Mouse (Mus musculus): ENCODE results near the gene Elmo3. TPM values are rescaled to one million over a fixed set of nuclear protein-coding genes. Genes with fewer than 3 reads are reported as not detected.
"Not testable (repeated sequence)": the region's sequence is repeated elsewhere in the genome, so short reads cannot be mapped to it uniquely, and the experiment has no call there.

Gene Elmo3
- total RNA-seq, 2 experiments from 2014 or later: 3.7 to 7.8 TPM

DNA sequence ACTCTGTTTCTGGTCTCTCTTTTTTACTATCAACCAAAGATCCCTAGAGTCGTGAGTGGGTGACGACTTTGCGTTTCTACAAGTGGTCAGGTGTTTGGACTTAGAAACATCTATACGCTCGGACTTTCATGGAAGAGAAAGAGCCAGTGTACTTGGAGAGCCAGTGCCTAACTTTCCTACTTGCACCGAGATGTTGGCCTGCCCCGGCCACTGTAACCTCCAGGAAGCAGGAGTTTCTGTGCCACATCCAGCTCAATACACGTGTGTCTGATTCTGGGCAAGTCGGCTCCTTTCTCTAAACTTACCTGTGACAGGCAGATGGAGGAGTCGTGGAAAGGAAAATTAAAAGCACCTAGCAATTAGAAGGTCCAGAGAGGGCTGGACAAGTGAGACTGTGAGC is 29.6 kb upstream of the Elmo3 start, which contains the start of gene Nol3:
Gene Nol3 (plus strand): TSS at position 301 of the 400 bp plus-strand sequence.
- DNase-seq: no peak

DNA sequence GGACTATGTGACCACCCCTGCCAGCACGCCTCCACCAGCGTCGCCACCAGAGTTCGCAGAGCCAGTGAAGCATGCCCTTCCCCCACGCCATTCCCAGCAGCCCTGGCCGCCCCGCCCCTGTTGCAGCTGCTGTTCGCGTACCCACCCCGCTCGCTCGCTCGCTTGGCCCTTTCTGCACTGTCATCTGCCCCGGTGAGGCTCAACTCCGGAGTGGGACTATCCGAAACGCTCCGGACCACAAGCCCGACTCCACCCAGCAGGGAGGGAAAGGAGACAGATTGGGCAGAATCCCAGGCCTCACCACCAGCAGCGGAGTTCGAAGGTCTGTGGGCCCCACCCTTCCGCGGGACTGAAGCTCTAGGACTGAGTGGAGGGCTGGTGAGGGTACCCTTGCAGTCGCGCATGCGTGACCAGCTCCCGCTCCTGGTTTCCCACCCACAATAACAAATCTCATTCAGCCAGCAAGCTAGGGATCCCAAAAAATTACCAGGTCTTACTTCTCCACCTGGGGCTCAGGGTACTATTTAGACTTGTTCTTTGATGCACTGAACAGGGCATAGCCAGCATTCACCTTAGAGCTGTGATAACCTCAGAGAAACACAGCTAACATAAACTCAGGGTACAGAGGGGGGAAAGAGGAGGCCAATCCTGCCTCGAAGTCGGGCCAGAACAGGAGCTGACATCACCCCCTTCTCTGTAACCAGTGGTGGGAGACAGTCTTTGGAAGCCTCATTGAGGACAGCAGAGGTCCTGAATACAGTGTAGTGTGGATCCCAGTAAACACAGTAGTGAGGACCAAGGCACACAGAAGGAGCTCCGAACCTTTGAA is 28.9 kb upstream of the Elmo3 start:
- peak; percentile 63 to 82 for DNase-seq

DNA sequence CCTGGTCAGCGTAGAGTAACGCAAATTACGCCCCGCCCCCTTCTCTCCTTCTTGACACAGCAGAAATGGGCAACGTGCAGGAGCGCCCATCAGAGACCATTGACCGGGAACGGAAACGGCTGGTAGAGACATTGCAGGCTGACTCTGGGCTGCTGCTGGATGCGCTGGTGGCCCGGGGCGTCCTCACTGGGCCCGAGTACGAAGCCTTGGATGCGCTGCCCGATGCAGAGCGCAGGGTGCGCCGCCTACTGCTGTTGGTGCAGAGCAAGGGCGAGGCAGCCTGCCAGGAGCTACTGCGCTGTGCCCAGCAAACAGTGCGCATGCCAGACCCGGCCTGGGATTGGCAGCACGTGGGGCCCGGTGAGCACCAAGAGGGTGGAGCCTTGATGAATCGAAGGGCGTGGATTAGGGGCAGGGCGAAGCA is 26.5 kb upstream of the Elmo3 start:
- peak; percentile 95 for DNase-seq

DNA sequence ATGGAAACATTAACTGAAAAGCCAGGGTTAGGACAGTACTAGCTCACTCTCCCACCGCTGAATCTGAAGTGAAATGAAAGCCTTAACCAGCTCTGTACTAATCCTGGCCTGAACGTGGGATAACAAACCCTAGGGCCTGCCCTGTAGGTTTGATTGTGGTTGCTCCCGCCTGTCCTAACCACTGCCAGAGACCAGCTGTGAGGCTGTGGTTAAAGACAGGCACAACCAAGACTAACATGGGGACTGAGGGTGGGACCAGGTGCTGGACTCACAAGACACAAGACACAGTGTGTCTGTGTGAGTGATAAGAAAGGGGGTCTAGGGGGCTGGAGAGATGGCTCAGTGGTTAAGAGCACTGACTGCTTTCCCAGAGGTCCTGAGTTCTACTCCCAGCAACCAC is 24.8 kb upstream of the Elmo3 start:
- no peak for DNase-seq

- DNase-seq: no peak
Measured at GRCm38 (mm10) chr8:105281821-105282220, 23.6 kb upstream of the Elmo3 start.

DNA sequence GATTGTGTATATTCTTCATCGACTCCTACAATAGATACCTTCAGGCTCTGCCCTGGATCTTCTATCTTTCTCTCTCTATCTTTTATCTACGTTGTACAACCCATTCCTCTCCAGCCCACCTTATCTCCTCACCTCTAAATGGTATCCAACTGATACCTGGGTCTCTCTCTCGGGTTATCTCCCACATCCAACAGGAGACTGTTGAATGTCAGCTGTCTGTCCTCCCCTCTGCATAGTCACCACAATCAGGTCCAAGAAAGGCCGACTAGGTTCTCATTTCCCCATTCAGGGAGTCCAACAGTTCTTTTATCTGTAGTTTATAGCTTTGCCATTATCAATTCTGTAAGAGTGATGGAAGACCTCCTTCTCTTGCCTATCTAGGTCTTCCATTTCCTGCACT is 23.2 kb upstream of the Elmo3 start:
- no peak for DNase-seq

DNA sequence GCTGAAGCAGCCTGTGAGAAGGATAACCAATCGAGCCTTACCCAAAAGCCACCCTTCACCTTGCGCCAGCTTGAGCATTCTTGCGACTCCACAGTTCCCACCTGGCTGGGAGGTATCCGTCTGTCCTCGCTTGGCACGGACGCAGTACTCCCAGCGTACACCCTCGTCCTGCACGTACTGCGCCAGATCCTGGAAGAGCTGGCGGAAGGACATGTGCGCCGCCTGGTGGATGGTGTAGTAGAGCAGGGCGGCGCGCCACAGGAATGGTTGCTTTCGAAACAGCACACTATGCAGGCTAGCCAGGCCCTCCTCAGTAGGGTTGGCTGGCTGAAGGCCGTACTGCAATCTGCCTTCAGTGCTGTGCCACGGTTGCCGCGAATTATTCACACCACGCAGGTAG is 22.3 kb upstream of the Elmo3 start:
- DNase-seq: peak; percentile 78 to 79

DNA sequence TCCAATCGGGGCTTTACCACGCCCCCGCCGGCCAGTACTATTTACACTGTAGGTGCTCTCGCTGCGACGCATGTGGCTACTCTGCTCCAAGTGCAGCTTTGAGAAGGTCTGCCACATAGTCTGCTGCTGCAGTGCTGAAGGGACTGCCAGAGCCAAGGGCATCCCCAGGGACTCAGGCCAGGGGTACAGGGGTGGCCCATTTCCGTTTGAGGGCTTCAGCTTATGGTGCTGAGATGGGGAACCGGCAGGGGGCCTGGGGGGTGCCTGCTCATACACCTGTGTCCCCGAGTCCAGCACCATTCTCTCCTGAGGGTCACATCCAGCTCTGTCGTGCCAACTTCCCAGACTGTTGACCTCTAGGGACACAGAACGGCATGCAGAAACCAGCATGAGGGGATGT is 19.9 kb upstream of the Elmo3 start:
- no peak for DNase-seq

DNA sequence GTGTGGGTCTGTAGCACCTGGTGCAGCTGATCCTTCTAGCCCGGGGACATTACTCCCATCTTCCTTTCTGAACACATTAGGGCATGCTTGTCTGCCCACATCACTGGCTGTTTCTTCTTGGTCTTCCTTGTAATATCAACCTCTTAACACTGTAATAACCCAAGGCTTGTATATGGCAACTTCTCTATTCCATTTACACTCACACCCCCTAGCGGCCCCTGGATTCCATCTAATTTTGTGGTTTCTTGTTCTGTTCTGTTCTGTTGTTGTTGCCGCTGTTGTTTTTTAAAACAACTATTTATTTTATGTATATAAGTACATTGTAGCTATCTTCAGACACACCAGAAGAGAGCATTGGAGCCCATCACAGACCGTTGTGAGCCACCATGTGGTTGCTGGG is 18.5 kb upstream of the Elmo3 start:
- DNase-seq: no peak

GRCm38 (mm10) chr8:105288231-105288630 is 17.2 kb upstream of the Elmo3 start:
- no peak for DNase-seq

DNA sequence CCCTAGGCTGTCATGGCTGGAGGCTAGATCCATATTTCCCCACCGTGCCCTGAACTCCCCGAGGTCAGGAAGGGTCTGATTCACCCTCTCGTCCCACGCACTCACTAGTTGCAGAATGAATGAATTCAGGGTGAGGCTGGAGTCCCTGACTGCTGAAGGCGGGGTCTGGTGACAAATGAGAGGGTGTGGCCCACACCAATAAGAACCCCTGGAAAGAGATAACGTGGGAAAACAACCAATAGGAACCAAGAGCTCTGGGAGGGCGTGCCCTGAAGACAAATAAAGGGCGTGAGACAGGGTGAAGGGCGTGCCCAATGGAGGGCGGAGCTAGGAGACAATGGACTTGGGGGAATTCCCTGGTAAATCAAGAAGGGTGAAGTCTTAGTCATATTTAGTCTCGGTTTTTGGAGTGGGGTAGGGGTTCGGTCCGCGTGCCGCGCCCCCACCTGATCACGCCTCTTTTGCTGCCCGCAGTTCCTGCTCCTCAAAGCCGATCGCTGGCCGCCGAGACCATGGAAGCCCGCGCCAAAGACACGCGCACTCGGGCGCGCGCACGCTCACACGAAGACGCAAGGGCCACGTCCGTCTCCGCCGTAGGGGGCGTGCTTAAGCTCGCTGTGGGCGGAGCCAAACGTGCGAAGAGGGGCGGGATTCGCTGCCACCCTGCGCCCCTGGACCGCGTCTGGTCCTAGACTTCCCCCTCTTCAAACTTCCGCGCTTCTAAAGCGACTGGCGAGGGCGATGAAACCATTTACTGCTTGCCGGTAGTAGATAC is 16.3 kb upstream of the Elmo3 start:
- DNase-seq: peak; percentile 93 to 95

DNA sequence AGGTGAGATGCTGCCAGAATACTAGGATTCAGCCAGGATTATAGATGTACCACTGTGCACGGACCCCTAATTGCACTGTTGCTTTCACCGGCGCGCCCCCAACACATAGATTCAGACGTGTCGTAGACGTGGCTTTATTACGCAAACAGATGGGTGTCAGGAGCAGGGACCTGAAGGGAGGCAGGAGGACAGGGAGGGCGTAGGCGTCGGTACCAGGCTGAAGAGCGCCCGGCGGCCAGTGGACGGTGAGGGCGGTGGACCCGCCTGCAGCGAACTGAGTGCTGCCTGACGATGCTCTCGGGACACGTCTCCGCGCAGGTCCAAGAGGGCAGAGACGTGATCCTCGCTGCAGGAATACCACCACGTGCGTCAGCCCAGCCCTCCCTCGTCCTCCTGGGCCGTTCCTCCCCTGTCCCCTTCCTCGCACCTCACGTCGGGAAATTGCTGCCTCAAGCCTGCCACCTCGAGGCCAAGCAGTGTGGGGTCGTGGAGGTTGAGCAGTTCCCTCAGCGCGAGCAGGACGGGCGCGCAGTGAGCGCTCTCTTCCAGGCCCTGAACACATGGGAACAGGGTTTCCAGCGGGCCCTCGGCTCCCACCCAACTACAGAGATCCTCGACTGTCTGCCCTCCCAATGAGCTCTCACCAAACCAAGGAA is 15.5 kb upstream of the Elmo3 start, which contains the start of gene 4931428F04Rik:
Gene 4931428F04Rik (minus strand): TSS at position 60 of the 656 bp plus-strand sequence.
- DNase-seq: peak; percentile 59 to 63

DNA sequence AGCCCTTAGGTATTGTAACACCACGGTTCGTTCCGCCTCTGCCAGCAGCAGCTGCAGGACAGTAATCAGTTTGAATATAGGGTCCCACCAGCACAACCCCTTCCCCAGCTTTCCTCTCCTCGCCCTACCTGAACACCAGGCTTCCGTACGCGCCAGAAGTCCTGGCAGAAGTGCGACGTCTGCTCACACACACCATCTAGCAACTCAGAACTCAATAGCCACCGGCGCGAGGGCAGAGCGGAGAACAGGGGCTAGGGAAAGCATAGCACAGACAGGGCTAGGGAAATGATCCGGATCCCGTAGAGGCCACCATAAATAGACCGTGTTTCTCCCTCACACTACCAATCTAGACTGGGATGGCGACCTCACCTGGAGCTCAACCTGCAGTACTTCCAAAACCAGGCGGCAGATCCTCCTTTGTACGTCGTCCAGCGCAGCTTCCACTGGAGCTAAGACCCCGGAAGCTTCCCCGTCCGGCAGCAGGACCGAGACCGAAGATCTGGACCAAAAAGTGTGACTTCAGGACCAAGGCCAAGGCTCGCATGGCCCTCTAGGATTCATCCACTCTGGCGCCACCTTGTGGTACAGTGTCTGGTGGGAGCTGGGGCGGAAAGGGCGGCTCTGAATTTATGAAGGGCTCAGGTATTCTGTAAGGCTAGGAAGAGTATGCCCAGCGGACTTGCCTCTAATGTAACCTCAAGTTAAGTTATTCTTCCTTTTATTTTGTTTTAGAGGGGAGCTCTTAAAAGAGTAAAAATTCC is 14.7 kb upstream of the Elmo3 start:
- peak; percentile 90 to 92 for DNase-seq

DNA sequence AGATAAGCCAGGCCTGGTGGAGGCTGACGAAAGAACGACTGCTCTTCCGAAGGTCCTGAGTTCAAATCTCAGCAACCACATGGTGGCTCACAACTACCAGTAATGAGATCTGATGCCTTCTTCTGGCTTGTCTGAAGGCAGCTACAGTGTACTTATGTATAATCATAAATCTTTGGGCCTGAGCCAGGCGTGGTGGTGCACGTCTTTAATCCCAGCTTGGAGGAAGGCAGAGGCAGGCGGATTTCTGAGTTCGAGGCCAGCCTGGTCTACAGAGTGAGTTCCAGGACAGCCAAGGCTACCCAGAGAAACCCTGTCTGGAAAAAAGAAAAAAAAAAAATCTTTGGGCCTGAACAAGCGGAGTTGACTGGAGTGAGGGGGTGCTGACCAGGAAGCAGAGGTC is 14.0 kb upstream of the Elmo3 start:
- not testable (repeated sequence) for DNase-seq

GRCm38 (mm10) chr8:105291802-105292201 is 13.6 kb upstream of the Elmo3 start:
- DNase-seq: not testable (repeated sequence)

DNA sequence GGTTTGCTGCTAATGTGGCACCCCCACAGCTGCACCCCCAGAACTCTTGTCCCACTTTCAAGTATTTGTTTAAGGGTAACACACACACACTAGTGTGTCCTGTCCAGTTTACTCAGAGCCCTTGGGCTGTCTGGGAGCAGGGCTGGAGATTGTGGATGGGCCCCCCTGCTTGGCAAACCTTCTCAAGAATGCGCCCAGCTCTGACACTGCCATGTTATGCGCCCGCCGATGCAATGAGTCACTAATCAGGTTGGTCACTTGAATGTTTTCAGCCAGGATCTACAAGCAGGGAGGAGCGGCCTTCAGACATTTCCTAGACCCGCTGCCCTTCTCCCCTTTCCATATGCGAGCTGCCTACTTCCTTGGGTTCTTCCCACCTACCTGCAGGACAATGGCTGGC is 12.9 kb upstream of the Elmo3 start:
- no peak for DNase-seq

DNA sequence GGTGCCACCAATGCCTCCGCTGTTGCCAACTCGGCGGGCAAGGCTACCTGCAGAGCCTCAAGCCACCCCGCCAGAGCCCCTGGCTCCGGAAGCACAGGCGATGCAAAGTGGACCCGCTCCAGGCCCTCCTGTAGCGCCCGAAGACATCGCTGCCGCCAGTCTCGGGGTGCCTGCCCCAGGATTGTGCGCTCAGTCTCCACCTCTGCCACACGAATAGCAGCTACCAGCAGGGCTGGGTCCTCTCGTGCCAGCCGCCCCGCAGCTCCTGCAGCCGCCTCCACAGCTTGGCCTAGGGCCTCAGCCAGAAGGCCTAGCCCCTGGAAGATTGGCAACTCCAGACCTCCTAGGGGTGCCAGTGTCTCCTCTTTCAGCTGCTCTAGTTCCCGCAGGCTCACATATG is 12.0 kb upstream of the Elmo3 start:
- no peak for DNase-seq

DNA sequence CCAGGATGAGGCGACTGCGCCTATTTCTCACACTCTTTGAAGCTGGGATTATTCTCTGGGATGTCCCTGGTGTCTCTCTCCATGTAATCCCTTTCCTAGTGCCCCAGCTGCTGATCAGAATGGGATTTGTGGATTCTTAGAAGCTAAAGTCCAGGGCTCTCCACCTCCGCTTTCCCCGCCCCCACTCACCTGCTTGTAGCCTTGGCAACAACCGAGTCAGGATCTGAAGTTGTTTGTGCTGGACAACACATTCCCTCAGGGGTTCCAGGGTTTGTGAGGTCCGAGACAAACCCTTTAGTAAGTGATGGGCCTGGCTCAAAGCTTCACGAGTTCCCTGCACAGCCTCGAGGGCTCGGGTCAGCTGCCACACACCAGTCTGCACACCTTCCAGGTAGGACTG is 10.6 kb upstream of the Elmo3 start:
- no peak for DNase-seq

DNA sequence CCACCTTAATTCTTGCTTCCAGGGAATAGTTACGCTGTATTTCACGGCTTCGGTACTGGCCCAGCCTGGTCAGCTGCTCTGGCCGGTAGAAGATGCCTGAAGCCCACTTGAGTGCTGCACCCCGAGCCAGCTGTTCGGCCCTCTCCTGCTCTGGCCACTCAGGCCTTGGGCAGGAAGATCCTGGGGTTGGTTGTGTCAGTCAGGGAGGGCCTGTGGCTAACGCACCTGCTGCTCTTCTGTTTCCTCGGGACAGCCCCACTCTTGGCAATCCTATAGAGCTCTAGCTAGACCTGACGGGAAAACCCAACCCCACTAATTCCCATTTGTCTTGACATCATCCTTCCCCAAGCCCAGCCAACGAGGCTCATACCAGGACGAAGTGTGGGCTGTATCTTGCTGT is 10.1 kb upstream of the Elmo3 start:
- DNase-seq: no peak

DNA sequence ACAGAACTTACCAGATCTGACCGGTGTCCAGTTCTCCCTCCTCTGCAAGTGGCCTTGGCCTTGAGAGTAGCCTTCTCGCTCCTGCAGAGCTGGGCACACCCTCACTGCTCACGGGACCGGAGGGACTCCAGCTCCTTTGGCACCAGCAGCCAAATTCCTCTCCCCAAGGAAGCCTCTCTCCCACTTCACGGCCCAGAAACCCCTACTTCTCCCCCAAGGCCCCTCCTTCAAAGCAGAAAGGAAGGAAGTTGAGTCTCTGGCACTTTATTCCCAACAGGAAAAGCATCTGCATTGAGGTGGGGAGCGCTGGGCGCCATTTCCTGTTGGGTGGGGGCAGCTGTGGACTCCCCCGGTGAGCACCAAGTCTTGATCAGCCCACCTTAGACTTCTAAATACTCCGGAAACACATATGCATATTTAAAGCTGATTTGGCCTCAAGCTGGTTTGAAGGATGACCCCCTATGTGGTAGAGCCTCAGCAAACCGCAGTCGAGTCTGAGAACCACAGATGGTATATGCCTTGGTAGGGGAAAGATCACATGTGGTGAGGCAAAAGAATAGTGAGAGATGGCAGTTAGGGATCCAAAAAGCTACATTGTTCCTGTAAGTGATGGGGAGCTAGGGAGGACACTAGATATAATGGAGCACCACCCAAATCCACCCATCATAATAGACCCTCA is 9.4 kb upstream of the Elmo3 start, which contains the start of gene Exoc3l:
Gene Exoc3l (minus strand): TSS at position 207 of the 679 bp plus-strand sequence.
- peak; percentile 81 to 82 for DNase-seq

DNA sequence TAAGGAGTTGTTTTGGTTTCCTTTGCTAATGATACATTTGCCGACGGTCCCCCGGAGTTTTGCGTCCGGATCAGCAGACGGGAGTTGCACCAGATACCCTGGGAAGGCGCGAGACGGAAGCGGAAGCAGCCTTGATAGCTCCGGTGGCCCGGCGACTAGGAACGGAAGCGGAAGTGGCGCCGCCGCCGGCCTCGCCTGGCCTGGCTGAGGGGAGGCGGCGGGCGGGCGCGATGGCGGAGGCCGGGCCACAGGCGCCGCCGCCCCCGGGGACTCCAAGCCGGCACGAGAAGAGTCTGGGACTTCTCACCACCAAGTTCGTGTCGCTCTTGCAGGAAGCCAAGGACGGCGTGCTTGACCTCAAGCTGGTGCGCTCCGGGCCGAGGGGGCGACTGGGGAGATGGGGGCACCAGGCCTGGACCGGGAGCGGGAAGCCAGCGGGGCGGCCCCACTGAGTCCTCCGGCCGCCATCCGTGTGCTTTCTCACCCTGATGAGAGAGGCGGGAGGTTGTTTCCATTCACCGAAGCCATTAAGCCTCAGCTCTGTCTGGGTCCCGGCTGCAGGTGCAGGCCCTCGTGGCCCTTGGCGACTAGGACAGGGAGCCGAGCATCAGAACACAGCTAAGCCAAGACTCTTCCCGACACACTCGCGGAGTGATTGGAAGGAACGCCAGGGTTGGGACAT is 7.7 kb upstream of the Elmo3 start, which contains the start of gene E2f4:
Gene E2f4 (plus strand): TSS at position 153 of the 682 bp plus-strand sequence.
- DNase-seq: peak; percentile 96 to 97

Measured in adrenal gland, postnatal 36 days (tissue).